Mouse (Mus musculus): ENCODE results near the gene Chrm5.
"Not testable (repeated sequence)": the region's sequence is repeated elsewhere in the genome, so short reads cannot be mapped to it uniquely, and the experiment has no call there.

DNA sequence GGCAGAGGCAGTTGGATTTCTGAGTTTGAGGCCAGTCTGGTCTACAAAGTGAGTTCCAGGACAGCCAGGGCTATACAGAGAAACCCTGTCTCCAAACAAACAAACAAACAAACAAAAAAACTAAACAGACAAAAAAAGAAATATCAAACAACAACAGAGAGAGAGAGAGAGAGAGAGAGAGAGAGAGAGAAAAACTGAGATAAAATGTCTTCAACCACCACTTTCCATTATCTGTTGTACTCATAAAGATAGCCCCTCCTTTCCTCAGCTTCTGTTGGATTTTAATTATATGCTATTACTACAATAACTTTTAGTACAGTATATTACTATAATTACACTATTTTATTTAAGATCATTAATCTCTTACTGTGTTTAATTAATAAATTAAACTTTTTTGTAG lies 28.1 kb downstream of the Chrm5 start:
- TF ChIP-seq CTCF (IDR thresholded peaks at IDR 0.05; ENCODE audit: low read depth, low read length); GATA1 (IDR thresholded peaks at IDR 0.05; ENCODE audit: borderline replicate concordance, low read length); TAL1 (conservative IDR thresholded peaks at IDR 0.05; ENCODE audit: low read depth, low read length); POLR2AphosphoS5 (IDR thresholded peaks at IDR 0.05; ENCODE audit: insufficient replicate concordance, low read depth, low read length): not testable (repeated sequence)

Measured in G1E (cell line).